Mouse (Mus musculus) ovary, adult 18-20 months (tissue): Measurements from ENCODE around the gene Trnt1.

Source experiments
- DNase-seq: peaks from one replicate; pipeline ENCODE4 v3.0.0; 2022; ENCODE audit warnings: low spot score, mixed read lengths

Trnt1 gene

DNA sequence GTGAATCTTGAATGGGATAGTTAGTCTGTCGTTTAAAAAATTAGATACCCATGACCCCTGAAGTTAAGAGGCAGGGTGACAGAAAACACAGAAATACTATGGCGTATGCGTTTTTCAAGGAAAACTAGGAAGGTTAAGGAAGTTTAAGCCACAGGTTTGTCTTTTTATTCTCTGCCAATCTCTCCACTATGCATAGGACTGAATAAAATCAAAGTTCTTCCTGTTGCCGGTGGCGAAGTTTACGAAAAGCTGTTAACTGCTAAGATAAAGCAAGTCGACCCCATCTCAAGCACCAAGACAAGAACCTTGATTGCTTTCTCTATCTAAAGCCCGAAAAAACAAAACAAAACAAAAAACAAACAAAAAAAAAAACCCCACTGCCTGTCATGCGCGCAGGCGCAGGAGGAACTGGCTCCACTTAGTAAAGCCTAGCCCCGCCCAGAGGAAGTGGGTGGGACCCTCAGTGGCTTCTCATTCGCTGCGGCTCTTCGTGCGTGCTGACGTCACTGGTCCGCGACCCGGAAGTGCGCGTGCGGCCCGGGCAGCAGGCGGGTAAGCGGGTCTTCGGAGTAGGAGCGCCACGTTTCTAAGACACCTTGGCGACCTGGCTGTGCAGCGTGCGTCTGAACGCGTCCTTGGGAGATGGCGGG lies at the start of gene Trnt1:
Gene Trnt1 (plus strand): TSS at position 481 of the 650 bp plus-strand sequence.
- peak; percentile 94 for DNase-seq

DNA sequence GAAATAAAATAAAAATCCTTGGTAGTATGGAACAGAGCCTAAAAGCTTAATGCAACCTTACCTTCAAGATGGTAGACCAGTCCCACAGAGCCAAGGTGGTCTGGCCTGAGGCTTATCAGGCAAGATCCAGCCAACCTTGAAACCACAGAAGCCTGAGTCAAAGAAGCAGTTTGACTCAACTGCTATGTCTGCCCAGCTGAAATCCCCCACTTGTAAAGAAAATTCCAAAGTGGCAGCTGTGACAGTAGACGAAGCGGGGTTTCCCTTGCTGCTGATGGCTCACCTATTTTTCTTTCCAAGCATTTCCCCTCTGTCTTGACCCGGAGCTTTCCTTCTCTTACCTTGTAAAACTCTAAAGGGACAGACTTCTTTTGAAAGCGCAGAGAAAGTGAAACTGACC lies 43.3 kb upstream of the Trnt1 start:
- no peak for DNase-seq

DNA sequence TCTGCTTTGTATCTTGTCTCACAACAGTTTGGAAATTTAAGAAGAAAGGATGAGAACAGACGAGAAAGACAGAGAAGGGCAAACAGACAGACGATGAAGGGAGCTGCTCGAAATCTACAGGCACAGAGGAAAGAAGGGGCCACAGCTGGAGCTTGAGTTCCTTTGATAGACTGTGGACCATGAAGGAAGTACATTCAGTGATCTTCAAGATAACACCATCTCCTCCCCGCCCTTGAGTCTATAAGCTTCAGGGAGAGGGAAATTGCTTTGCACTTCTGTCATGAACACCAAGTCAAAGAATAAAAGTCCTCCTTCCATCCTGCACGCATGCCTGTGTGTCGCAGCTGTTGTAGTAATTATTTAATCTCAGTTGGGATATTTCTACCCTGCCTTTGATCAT lies 42.8 kb upstream of the Trnt1 start:
- no peak for DNase-seq

DNA sequence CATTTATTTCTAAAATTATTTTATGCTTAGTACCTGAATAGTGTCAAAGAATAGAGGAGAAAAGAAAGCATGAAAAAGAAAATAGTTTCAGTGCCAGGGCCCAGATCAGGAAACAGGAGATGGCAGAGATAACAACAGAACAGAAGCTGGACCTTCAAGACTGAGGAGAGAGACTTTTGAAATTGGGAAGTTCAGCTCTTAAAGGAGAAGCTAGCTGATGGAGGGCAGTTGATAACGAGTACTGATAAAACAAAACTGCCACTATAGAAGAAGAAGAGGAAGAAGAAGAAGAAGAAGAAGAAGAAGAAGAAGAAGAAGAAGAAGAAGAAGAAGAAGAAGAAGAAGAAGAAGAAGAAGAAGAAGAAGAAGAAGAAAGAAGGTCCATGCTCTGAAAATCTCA lies 41.2 kb upstream of the Trnt1 start:
- DNase-seq: no peak

DNA sequence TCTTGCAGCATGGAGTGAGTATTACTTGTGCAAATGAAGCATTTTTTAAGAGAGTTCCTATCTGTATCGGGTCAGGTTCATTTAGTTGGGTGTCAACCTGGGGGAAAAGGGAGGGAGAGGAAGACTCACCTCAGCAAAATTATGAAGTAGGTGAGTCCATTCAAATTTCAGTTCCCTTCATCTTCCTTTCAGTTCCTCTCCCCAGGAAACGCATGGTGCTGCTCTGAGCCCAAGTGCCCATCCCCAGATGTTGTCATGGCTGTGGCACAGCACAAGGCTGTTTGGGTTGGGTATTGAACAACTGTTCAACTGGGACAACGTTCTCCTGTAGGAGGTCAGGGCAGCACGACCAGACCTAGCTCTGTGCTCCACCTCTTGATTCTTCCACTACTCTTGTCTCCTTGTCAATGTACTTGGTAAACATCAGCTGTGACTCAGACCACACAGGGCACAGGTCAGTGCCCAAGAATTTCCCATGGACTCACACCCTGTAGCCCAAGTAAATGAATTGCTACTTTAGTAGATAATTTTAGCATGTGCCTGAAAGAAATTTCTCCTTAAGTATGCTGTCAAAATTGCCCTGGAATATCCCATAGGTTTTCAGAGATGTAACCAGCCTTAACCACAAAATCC lies 39.1 kb upstream of the Trnt1 start:
- no peak for DNase-seq

DNA sequence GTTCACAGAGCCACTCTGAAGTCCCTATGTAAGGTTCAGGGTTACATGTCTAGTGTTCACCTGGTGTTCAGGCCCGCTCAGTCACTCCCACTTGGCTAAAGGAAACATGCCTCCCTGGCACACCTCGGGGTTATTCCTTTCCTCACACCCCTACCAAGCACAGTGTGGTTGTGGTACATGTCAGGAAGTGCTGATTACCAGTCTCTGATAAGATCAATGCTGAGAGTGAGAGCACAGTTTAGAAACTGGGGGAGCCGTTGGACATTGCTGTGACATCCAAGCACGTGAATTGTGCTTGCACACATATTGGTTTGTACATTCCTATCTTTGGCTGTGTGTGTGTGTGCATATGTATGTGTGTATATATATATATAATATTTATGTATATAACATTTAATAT lies 36.4 kb upstream of the Trnt1 start:
- no peak for DNase-seq

- no peak for DNase-seq
These were observed 30.7 kb upstream of the Trnt1 start for GRCm38 (mm10) chr6:106738229-106738628.

DNA sequence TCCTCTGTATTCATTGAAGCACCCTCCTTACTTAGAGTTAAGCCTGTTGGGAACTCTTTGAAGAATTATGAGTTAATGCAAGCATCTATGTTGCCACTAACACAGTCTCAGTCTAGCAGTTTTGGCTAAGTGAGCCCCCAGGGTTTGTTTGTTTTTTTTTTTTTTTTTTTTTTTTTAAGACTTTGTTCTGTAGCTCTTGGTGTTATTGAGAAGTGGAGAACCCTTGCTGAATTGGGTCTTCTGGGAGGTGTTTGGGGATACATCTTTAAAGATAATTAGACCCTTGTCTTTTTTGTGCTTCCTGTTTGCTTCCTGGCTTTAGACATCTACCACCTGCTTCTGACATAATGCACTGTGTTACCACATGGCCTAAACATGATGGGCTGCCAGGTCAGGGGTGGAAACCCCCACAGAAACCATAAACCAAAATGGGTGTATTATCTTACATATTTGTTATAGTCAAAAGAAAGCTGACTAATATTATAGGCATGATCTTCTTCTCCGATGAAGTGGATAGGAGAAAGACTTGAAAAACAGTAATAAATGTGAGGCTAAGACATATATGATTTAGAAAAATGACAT lies 28.6 kb upstream of the Trnt1 start:
- DNase-seq: no peak

DNA sequence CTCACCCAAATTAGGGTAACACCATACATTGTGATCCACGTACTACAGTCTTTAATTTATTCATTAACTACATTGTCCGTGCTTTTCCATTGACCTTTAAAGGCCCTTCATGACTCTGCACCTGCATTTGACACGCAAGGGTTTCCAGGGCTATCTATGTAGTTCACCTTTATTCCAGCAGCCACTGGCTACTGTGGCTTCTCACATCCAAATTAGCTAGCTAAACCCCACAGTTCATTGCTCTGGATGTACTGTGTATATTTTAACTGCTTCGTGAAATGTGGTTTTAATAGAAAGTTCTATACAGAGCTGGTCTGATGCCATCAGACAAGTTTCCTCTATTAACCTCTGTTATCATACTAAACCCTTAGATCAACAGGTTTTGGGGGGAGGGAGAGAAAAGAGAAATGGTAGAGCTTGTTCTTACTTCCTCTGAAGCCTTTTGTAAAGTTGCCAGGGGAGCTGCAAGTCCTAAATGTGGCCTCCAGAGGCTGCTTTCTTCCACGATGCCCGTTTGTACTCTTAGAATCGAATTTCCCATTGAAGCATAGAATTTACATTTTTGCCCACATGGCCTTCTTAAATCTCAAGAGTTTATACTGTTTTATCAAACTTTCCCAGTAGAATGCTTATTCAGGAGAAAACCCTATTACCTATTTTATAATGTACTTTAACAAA lies 25.2 kb upstream of the Trnt1 start:
- no peak for DNase-seq

GRCm38 (mm10) chr6:106745673-106746394 lies 23.1 kb upstream of the Trnt1 start:
- DNase-seq: no peak

DNA sequence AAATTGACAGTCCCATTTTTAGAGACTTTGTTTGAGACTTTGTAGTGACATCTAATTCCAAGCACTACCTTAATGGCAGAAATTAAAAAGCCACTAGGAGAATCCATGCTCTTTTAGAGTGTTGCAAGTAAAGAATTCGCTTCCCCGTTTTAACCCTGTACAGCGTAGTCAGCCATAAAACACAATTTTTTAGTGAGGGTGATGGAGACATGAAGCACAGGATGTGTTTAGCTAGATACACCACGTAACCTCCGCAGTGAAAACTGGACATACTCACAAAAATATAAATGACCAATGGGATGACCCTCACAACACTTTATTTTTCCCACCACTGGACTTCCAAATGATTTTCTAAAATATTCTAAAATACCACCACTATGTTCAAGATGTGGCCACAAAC lies 21.7 kb upstream of the Trnt1 start:
- DNase-seq: no peak

GRCm38 (mm10) chr6:106747804-106748203 lies 21.1 kb upstream of the Trnt1 start:
- DNase-seq: no peak

GRCm38 (mm10) chr6:106748887-106749388 lies 20.0 kb upstream of the Trnt1 start, which contains the start of gene Il5ra:
TSS of gene Il5ra (minus strand) at chr6:106749037.
- no peak for DNase-seq

GRCm38 (mm10) chr6:106750291-106750690 lies 18.6 kb upstream of the Trnt1 start:
- no peak for DNase-seq

DNA sequence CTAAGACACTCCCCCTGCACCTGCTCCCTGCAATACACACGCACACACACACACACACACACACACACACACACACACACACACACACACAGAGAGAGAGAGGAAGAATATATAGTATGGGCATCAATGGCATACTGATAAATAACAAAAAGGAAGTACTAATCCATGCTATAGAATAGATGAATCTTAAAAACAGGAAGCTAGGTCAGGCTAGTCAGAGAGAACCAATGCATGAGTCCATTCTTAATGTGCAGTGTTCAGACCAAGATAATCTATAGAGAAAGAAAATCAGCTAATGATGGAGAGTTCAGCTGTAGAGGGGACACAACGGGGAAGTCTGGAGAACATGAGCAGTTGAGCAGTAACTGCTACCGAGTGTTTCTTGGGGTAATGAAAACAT lies 10.6 kb upstream of the Trnt1 start:
- DNase-seq: no peak

- DNase-seq: no peak
These were observed 8.3 kb upstream of the Trnt1 start for GRCm38 (mm10) chr6:106760473-106761218.

- DNase-seq: no peak
These were observed 7.4 kb upstream of the Trnt1 start for GRCm38 (mm10) chr6:106761486-106761885.

GRCm38 (mm10) chr6:106765892-106766291 lies 3.0 kb upstream of the Trnt1 start:
- no peak for DNase-seq

- no peak for DNase-seq
These were observed 2.1 kb upstream of the Trnt1 start for GRCm38 (mm10) chr6:106766774-106767173.

GRCm38 (mm10) chr6:106769290-106769866 lies 458 bp downstream of the Trnt1 start:
- no peak for DNase-seq

GRCm38 (mm10) chr6:106770046-106770445 lies 1.1 kb downstream of the Trnt1 start:
- DNase-seq: no peak
